Mouse (Mus musculus) spleen, adult 2 months (tissue): ENCODE data around the gene Klf12.

ENCODE experiments used
- CTCF ChIP-seq: fragments of 200-500 bp; IDR thresholded peaks from 2 replicates; pipeline ENCODE4 v1.5.1; 2011; ENCODE audit warnings: mild to moderate bottlenecking, inconsistent platforms; ENCODE audit not compliant: insufficient read depth, insufficient read length, insufficient replicate concordance; ENCODE audit errors: extremely low read depth
- POLR2A ChIP-seq: fragments of 200-500 bp; IDR thresholded peaks from 2 replicates; pipeline ENCODE4 v1.6.1; 2011; ENCODE audit warnings: low read depth, low read length, inconsistent platforms

GRCm38 (mm10) chr14:100243046-100243445 lies 41.4 kb downstream of the Klf12 start:
- TF ChIP-seq CTCF (no peak), POLR2A (no peak)
